Mouse (Mus musculus) adrenal gland, postnatal 10 days (tissue): ENCODE data around the gene Aplnr. TPM values are rescaled to one million over a fixed set of nuclear protein-coding genes. Genes with fewer than 3 reads are reported as not detected.

Experiments used
- DNase-seq: peaks from one replicate; pipeline ENCODE4 v3.0.0; 2021; ENCODE audit warnings: mixed read lengths
- long read RNA-seq, 2 experiments: library from polyadenylated mRNA; stranded (forward); transcript quantifications; one replicate each; pipeline ENCODE4 v2.0.0; 2021
- total RNA-seq, 2 experiments: library from RNA; stranded (reverse); gene quantifications; 2 replicates each; pipeline ENCODE4 v1.2.3; 2021

Aplnr gene
- 100 to 1,000 TPM in 1 of 2 experiments, 10 to 100 TPM in 1; 77.0 to 167 TPM for total RNA-seq
- long read RNA-seq, experiment 1, transcript Aplnr-201 (1 exons, 3,699 nt), result major isoform, 62 of 64 reads
- long read RNA-seq, experiment 1, partial matches to known transcripts, result 0 of 64 reads
- long read RNA-seq, experiment 1, other reads (novel, unspliced or antisense), result 2 of 64 reads
- long read RNA-seq, experiment 2, transcript Aplnr-201 (1 exons, 3,699 nt), result major isoform, 134 of 135 reads
- long read RNA-seq, experiment 2, partial matches to known transcripts, result 0 of 135 reads
- long read RNA-seq, experiment 2, other reads (novel, unspliced or antisense), result 1 of 135 reads

DNA sequence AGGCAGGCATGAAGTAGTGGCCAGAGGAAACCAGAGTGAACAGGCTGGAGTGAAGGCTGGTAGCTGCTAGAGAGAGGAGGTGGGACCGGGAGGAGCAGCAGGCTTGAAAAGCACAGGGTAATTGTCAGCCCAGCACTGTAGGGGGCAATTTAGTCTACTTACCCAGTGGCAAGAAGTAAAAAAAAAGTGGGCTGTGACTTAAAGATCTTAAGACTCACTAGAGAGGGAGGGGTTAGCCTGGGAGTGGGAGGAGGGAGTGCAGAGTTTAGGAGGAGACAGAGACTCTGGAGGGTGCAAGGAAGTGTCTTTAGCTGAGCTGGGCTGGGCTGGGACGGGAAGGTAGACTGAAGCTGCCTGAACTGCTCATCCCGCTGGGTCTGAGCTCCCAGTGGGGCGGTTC, at the start of gene Aplnr:
TSS of gene Aplnr (plus strand) at position 137 of the 400 bp plus-strand sequence.
- peak; percentile 39 for DNase-seq

DNA sequence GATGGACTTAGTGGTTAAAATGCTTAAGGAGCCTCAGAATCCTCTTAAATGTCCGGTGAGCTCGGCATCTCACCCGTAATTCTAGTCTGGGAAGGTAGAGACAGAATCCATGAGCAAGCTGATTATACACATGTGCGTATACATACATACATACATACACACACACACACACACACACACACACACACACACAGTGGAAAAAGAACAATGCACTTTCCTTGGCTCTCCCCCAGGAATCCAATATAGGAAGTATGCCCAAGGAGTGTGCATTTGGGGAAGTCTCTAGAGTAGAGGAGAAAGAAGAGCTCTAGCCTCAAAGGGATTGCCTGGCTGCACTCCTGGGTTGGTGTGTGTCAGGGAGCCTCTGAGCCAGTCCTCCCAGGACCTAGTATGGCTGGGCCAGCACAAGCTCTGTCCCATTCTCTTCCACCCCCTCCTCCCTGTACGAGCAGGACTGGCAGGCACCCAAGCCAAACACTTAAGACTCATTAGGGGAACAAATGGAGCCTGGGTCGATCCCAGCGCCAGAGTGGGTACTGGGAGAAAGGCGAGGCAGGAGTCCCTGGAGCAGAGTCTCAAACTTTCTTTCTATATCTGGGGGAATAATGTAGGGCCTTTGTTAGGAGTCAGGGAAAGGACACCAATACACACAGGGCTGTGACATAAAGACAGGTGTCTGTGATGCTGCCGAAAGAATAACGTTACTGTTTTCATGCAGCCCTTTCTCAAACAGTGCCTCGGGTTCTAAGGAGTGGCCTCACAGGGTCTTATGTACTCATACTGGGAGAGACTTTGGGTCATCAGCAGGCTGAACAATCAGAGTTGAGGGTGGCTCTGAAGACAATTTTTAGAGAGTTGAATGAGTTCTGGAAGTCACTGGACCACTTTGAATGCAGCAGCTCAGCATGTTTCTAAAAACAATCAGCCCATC, 47.0 kb upstream of the Aplnr start:
- peak; percentile 60 for DNase-seq

DNA sequence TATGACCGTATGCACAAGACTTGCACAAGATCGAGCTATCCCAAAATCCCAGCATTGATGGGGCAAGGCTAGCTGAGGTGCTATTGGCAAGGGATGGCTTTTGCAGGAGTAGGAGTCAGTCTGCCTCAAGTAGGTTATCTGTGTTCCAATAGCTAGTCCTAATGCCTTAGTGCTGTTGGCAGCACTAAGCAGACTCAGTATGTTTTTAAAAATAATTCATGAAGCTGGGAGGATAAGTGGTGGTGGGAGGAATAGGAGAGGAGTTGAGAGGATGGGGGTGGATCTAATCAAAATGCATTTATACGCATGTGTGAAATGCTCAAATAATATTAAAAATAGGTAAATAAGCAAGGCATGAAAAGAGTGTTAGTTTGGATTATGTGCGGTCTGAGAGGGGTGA, 44.7 kb upstream of the Aplnr start:
- DNase-seq, result no peak

DNA sequence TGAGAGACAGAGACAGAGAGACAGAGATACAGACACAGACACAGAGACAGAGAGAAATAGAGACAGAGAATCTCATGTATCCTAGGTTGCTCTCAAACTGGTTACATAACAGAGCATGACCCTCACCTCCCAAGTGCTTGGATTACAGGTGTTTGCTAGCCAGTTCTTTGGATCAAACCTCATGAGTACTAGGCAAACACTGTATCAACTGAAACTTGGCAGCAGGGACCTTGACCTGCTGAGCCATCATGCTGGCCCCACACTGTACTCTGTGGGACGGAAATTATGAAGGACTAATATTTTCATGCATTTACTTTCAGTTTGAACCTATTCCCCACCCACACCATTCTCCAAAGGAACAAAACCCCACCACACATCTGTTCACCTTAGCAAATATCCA, 42.6 kb upstream of the Aplnr start:
- DNase-seq, result no peak

DNA sequence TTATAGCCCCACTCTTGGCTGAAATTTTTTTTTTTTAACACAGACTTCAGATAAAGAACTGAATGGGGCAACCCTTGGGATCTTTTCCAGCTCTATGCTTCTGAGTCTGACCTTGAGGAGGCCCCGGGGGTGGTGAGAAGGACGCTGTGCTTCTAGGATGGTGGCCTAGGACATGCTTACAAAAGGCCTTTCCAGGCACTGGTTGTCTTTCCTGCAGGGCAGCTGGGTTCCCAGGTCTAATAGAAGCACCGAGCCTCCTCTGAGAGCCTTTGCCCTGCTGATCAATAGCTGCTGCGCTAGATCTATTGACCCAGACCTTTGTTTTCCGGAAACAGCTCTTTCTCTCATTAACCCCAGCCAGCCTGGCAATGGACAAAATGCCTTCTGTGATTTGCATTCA, 40.1 kb upstream of the Aplnr start:
- DNase-seq, result peak; percentile 61

DNA sequence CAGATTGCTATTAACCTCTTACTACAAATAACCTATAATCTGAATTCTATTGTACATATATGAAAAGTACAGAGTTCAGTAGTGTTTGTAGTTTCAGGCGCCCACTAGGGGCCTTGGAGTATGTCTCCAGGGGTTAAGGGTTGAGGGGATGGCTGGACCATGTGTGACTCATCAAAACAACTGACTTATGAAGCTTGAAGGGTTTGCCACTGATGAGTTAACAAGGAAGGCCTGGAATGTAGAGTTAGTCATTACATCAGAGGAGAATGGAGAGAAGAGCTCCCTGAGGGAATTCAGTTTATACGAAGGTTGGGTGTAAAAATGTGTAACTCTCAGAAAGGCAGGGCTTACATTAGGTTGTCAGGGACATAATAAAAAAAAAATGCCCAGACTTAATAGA, 38.0 kb upstream of the Aplnr start:
- DNase-seq, result no peak

DNA sequence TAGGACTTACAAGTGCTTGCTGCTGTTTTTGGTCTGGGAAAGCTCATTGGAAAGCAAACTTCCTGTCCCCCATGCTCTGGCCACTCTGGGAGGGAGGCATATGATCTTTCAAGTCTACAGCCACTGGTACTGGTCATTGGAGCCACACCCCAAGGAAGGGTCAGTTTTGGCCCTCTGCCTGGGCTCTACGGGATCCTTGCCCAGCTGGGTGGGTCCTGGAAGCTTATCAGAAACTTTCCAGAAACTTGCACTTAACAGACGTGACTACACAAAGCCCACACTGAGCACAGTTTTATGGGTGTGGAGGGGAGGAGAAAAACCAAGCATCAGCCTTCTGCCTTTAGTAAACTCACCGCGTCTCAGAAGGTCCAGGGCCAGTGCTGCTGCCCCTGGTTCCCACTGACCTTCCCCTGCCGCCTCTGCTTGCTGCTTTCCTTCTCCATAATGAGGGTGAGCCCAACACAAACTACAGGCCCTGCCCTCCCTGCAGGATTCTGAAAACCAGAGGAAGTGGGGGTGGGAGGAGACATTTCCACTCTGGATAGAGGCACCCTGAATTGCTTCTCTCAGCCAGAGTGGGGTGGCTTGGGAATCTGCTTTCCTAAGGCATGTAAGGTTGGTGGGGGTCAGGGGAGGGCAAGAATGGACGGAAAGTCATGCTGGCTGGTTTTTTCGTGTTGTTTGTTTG, 37.1 kb upstream of the Aplnr start:
- peak; percentile 71 for DNase-seq

DNA sequence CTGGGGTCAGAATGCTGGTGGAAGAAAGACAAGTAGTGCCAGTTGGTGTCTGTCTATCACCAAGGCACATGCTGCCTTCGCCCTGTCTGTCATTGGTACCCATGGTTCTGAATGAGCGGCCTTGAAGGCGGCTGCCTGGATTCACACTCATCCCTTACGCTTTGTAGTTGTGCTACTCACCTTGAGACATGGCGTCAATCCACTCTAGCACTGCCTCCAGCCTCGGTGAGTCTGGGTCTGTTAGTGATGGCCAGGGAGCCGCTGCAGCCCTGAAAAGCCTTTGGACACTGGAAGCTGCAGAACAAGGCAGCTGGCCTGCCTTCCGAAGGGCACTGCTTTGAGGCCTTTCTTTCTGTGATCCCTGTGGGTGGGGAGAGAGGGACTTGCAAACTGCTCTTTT, 32.8 kb upstream of the Aplnr start:
- no peak for DNase-seq

DNA sequence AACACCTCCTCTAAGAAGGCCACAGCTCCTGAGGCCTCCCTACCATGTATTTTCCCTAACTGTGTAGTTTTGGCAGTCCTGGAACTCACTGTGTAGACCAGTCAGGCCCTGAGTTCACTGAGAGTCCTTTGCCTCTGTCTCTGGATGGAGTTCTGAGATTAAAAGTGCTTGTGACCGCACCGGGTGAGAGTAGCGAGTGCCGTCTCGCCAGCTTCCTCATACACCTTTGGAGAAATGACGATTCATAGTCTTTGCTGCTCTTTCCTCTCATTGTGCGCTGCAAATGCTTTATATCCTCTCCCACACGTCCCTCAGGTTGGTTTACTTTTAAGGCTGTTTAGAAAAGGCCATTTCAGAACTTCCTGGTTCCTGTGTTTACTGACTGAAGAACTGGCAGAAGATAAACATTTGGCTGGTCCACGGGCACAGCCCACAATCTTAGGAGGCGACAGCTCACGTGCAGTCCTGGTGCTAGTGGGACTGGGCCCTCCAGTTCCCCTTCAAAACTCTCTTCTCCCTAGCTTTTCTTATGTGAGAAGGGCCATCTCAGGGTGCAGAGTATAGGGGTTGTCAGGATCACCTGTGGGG, 30.5 kb upstream of the Aplnr start:
- DNase-seq, result no peak

DNA sequence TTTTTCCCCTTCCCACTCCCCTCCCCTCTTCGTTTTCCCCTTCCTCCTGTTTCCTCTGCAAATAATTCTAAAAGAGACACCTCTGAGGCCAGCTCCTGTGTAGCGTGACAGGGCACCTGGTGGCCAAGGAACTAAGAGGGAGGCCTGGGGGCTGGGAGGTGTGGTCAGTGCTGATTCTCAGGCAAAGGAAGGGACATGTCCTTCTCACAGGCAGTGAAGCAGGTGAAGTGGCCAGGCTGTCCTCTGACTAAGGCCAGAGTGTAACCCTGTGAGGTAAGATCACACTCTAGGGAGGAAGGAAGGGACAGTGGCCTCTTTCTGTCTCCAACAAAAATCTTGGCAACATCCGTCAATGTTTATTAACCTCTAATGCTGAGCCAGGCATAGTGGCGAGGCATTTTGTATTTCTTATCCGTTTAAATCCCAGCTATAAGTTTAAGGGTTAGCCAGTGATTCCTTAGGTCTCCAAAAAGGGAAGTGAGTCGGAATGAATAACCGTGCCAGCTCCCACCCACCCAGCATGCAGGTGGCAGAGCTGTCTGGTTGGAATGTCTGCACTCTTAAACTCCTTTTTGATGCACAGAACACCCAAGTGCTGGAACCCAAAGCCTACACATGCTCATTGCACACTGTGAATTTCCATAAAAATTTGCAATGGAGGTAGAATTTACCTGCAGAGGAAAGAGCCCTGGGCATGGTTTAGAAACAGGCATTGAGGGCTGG, 29.8 kb upstream of the Aplnr start:
- DNase-seq, result no peak

DNA sequence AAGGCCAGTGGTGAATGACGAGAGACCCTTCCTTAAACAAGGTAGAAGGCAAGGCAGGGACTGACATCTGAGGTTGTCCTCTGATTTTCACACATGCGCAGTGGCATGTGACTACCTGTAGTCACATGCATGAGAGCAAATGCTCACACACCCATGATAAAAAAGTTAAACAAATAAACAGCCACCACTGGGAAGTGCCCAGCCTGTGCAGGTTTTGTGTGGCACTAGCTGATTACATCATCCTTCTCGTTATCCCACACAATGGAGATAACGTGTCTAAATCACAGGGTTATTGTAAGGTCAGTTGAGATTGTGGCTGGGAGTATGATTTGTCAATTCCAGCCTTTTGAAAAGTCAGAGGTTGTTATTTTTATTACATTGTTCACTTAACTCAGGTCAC, 29.1 kb upstream of the Aplnr start:
- no peak for DNase-seq

DNA sequence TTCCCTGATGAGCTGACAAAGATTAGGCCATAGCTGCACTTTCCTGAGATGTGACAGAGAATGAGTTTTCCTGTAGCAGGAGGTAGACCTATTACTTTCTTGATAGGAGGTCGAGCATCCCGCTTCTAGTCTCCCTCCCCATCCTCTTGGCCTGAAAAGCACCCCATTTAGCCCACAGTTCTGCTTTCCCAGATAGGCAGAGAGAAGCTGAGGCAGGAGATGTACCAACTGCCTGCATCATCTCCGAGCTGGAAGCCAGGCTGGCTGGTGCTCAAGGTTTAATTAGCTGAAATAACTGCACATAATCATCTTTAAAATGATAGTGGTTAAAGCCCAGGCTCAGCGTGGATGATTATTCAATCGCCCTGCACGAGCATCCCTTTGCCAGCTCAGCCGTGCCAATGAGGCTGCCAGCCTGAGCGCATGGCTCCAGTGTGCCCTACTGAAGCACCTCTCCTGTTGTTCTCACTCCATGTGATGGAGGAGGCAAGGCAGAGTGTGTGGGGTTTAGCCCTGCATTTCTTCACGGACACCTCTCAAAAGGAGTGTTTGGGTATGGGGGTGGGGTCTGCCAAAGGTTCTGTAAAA, 25.6 kb upstream of the Aplnr start:
- no peak for DNase-seq

DNA sequence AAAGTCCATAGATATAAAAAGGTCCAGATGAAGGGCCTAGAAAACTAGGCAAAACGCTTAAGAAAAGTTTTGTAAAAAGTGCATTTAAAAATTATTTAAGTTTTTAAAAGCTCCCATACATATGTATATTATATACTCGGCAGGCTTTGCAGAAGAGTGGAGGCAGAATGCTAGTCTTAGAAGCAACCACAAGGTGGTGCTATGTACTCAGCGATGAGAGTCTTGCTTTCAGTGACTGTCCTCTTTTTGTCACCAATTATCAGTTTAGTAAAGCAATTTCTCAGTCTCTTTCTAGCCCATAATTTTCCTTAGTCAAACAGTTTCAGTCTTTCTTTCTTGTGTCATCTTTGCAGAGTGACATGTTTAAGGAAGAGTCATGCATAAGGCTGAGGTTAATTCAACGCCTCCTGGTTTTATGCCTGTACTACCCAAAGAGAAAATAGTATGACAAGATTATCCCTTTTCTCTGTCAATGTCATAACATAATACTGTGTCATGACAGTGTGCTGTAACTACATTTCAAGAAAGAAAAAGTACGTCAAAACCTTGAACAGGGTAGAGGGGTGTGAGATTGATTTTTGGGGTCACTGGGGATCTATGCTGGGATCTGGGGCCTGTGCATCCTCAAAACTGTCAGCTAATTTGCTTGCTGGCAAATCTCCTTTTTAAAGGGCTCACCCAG, 12.7 kb upstream of the Aplnr start:
- peak; percentile 56 for DNase-seq

DNA sequence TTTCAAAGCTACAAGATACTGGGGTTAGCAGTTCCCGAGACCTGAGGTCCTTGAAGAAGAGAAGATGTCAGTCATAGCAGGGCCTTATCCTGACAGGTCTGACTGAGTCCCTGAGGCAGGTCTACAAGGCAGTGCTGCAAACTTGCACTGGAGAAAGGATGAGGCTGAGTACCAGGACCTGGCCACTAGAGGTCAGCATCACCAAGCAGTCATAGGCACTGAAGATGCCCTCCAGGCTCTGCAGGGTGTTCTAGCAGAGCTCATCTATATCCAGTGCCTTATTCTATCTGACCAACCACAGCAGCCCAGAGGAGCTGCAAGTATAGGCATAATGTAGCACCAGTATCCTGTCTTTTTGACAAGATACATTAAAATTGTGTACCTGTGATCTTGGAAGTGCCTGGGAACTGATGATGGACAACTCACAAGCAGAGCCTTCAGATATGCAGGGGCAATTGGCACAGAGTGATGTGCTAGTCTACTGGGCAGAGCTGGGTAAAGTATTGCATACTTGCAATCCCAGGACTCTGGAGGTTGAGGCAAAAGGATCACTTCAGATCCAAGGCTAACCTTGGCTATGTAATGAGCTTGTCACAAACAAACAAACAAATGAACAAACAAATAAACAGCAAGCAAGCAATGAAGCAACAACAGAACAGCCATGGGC, 12.0 kb upstream of the Aplnr start:
- peak; percentile 84 for DNase-seq

DNA sequence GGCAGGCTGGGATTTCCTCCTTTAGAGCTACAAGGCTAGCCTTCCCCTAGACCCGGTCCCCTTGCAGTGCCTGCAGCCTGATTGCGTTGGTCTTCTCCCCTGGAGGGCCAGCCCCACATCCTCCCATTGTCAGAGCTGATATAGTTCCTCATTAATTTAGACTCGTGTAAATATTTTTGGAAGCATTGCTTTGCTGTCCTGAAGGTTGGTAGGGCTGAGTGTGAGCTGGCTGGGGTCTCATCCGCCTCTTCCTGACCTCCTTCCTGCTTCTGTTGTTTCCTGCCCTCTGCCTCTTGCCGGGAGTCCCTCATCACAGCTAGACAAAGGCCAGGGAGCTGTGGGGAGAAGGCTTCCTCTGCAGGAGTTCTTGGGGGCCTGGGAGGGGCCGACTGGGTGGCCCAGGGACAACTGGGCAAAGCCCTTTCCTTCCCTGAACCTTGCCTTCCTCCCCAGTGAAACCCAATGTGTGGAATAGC, 6.5 kb upstream of the Aplnr start:
- peak; percentile 31 for DNase-seq

DNA sequence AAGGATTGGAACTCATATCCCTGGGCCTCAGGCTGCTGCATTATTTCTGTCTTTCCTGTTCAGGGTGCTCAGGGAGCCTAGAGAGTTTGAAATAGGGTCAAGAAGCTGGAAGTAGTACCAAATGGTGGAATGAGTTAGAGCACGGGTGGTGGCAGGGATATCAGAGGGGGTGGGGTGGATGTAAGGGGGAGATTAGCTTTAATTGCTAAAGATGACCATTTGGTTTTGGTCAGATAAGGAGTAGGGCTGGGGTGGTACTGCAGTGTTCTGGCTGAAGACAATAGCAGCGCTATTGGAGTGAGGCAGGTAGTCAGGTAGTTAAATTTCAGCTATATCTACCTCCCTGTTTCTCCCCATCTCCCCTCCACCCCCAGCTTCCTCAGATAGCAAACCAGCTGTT, 4.8 kb upstream of the Aplnr start:
- DNase-seq, result no peak

DNA sequence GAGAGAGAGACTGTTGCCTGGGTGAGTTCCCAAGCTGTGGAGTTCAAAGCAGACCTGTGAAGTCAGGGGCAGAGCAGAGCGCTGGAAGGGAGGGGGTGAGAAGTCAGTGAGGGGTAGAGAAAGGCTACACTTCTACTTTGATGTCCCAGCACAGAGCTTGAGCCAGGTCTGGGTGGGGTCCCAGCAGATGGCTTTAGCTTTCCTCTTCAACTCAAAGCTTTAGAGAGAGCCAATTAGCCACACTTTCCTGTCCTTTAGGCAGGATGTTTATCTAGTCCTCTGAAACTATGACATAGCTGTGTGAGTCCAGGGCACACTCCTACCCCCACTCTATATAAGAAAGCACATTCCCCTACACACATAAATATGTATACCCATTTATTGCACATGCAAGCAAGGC, 4.3 kb upstream of the Aplnr start:
- no peak for DNase-seq

DNA sequence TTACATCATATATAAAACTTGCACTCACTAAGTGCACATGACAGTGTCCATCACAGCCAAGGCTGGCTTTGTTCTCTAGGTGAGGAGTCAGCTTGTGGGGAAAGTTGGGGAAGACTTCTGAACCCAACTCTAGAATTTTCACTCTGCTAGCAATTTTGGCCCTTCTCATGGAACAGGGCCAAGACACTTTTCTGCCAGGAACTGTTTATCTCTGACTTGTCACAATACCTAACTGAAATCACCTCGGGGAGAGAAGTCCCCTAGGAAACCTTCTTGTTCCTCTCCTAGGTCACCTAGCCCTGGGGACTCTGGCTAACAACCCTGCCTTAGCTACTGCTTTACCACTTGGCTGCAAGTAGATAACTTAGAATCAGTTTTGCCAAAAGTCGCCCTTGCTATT, 3.8 kb upstream of the Aplnr start:
- no peak for DNase-seq

DNA sequence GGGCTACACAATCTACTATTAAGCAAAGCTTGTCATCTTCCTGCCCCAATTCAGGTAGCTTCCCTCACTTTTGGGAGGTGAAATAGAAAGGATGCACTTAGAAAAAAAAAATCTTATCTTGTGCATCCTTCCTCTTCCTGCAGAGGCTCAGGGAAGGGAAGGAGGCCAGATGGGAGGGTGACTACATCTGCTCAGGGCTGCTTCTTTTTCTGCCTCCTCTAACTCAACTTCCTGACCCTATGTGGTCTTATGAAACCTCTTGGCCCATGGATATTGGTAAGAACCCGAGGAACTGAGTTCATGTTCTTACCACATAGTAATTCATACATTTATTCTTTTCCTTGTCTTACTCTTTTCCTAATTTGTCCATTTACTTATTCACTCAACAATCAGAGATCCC, 926 bp upstream of the Aplnr start:
- no peak for DNase-seq

DNA sequence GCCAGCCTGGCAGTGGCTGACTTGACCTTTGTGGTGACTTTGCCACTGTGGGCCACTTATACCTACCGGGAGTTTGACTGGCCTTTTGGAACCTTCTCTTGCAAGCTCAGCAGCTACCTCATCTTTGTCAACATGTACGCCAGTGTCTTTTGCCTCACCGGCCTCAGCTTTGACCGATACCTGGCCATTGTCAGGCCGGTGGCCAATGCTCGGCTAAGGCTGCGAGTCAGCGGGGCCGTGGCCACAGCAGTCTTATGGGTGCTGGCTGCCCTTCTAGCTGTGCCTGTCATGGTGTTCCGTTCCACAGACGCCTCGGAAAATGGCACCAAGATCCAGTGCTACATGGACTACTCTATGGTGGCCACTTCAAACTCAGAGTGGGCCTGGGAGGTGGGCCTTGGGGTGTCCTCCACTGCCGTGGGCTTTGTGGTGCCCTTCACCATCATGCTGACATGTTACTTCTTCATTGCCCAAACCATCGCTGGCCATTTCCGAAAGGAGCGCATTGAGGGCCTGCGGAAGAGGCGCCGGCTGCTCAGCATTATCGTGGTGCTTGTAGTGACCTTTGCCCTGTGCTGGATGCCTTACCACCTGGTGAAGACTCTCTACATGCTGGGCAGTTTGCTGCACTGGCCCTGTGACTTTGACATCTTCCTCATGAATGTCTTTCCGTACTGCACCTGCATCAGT, 951 bp downstream of the Aplnr start:
- no peak for DNase-seq
